Mouse (Mus musculus) limb, embryonic 12.5 days (tissue): ENCODE measurements at regions not wholly inside any gene's neighbourhood (a gene's known extent, or its start where the extent isn't known, plus 50 kb on each side); places are given as distances from the start of the nearest gene placed in this dataset.
A peak's percentile ranks its signal among the peaks of the same experiment; 100 is the strongest.

Experiments
- ATAC-seq: fragments of 200-750 bp; cut with Nextera tagmentation; 2 replicates; pipeline ENCODE4 v1.8.0; 2017; ENCODE audit warnings: low read depth, moderate TSS enrichment; ENCODE audit not compliant: insufficient number of reproducible peaks, insufficient read depth, low FRiP score, low TSS enrichment
- H3K27ac ChIP-seq: fragments of 300-500 bp; sonication (generic); 2 replicates; pipeline ENCODE4 v1.5.1; 2016; ENCODE audit warnings: mild to moderate bottlenecking, moderate library complexity
- H3K27me3 ChIP-seq: fragments of 300-500 bp; sonication (generic); 2 replicates; pipeline ENCODE4 v1.6.1; 2016; ENCODE audit warnings: mild to moderate bottlenecking, moderate library complexity
- H3K36me3 ChIP-seq: fragments of 300-500 bp; sonication (generic); 2 replicates; pipeline ENCODE4 v1.6.1; 2016; ENCODE audit warnings: mild to moderate bottlenecking, moderate library complexity
- H3K4me1 ChIP-seq: fragments of 300-500 bp; sonication (generic); replicated peaks from 2 replicates; pipeline ENCODE4 v1.6.1; 2016
- H3K4me2 ChIP-seq: fragments of 300-500 bp; sonication (generic); 2 replicates; pipeline ENCODE4 v1.6.1; 2016; ENCODE audit warnings: mild to moderate bottlenecking, moderate library complexity
- H3K4me3 ChIP-seq: fragments of 300-500 bp; sonication (generic); replicated peaks from 2 replicates; pipeline ENCODE4 v1.5.1; 2016; ENCODE audit warnings: mild to moderate bottlenecking
- H3K9ac ChIP-seq: fragments of 300-500 bp; sonication (generic); replicated peaks from 2 replicates; pipeline ENCODE4 v1.6.1; 2016; ENCODE audit warnings: mild to moderate bottlenecking, moderate library complexity
- H3K9me3 ChIP-seq: fragments of 300-500 bp; sonication (generic); 2 replicates; pipeline ENCODE4 v1.6.1; 2016; ENCODE audit warnings: mild to moderate bottlenecking, moderate library complexity
- WGBS: fragments of 180-500 bp; shearing (Covaris S2); methylation state at CpG from one replicate; pipeline ENCODE4 v1.1.7; 2016; 5-methylcytosine and 5-hydroxymethylcytosine counted together

GRCm38 (mm10) chr12:36748345-36748744 is 360.0 kb upstream of the Meox2 start:
- no peaks in the 10 kb centered on the region for H3K36me3 ChIP-seq
- H3K27ac ChIP-seq, result no peak overlapping the region
- no peak overlapping the region for H3K4me2 ChIP-seq
- WGBS, result 80% methylated on average over 1 of the region's 1 CpGs
- no peaks in the 10 kb centered on the region for H3K9me3 ChIP-seq
- H3K27me3 ChIP-seq, result no peaks in the 10 kb centered on the region
- no peak for ATAC-seq
- no peak overlapping the region for H3K9ac ChIP-seq
- H3K4me1 ChIP-seq, result no peaks in the 10 kb centered on the region
- H3K4me3 ChIP-seq, result no peak overlapping the region

DNA sequence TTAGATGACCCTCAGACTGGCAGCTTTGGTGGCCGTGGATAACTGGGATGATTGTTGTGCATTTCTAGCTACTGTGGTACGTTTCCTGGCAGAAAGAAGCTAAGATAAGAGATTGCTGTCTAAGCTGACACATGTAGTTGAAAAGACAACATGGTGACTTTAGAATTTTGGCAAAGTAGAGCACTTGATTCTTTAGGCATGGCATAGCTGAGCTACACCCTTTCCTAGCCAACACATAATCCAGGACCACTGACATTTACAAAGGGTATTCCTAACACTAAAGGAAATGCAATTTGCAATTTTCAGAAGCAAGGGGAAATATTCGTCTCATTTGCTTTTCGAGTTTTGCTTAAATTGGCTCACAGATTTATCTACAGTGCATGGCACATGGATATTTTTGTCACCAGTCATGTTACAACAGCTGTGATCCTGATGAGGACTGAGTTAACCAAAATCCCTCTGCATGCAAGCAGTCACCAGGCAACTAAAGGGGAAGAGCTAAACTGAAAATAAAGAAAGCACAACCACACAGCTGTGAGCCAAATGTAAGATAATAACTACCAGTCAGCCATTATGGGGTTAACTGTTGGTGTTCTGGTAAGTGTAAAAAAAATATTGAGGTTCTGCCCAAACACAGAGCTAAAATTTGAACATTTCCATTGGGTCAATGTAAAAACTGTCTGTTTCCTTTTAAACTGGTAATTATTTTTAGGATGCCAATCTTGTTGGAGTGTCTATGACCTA is 342.9 kb upstream of the Meox2 start:
- no peak overlapping the region for H3K27ac ChIP-seq
- no peak for ATAC-seq
- no peaks in the 10 kb centered on the region for H3K9me3 ChIP-seq
- no peak overlapping the region for H3K4me2 ChIP-seq
- no peak overlapping the region for H3K9ac ChIP-seq
- 79% methylated on average over 4 of the region's 4 CpGs for WGBS
- H3K36me3 ChIP-seq, result no peaks in the 10 kb centered on the region
- H3K27me3 ChIP-seq, result no peaks in the 10 kb centered on the region
- no peaks in the 10 kb centered on the region for H3K4me1 ChIP-seq
- no peak overlapping the region for H3K4me3 ChIP-seq

- no peak overlapping the region for H3K27ac ChIP-seq
- H3K27me3 ChIP-seq, result no peaks in the 10 kb centered on the region
- H3K4me3 ChIP-seq, result no peak overlapping the region
- ATAC-seq, result no peak
- 55% methylated on average over 1 of the region's 1 CpGs for WGBS
- no peaks in the 10 kb centered on the region for H3K9me3 ChIP-seq
- H3K9ac ChIP-seq, result no peak overlapping the region
- no peaks in the 10 kb centered on the region for H3K36me3 ChIP-seq
- no peak overlapping the region for H3K4me2 ChIP-seq
- H3K4me1 ChIP-seq, result no peaks in the 10 kb centered on the region
These were observed 342.2 kb upstream of the Meox2 start for GRCm38 (mm10) chr12:36766167-36766566.

- no peaks in the 10 kb centered on the region for H3K27me3 ChIP-seq
- no peak overlapping the region for H3K9ac ChIP-seq
- no peaks in the 10 kb centered on the region for H3K9me3 ChIP-seq
- no peak overlapping the region for H3K27ac ChIP-seq
- H3K4me3 ChIP-seq, result no peak overlapping the region
- no peak for ATAC-seq
- H3K4me2 ChIP-seq, result no peak overlapping the region
- no peaks in the 10 kb centered on the region for H3K36me3 ChIP-seq
- 0 out of 2 replicates have a peak, but pooled peaks cover 6% of the 10 kb centered on the region for H3K4me1 ChIP-seq
- whole genome bisulfite sequencing, result 89% methylated on average over 7 of the region's 7 CpGs
These were observed 327.6 kb upstream of the Meox2 start for GRCm38 (mm10) chr12:36780761-36781160.

GRCm38 (mm10) chr12:36790866-36791265 is 317.5 kb upstream of the Meox2 start:
- ATAC-seq, result 0 out of 2 replicates have a peak, but pooled peaks have one; percentile 7
- Histone ChIP-seq H3K36me3 (no peaks in the 10 kb centered on the region), H3K4me2 (no peak overlapping the region), H3K9me3 (no peaks in the 10 kb centered on the region), H3K27ac (no peak overlapping the region), H3K4me3 (no peak overlapping the region), H3K9ac (no peak overlapping the region), H3K4me1 (peaks cover 32% of the 10 kb centered on the region), H3K27me3 (peaks cover 4% of the 10 kb centered on the region; the same call in 1 of the 2 replicates)
- 25% methylated on average over 2 of the region's 2 CpGs for WGBS

GRCm38 (mm10) chr12:36791430-36791829 is 316.9 kb upstream of the Meox2 start:
- 21% methylated on average over 3 of the region's 3 CpGs for WGBS
- Histone ChIP-seq H3K4me1 (peaks cover 32% of the 10 kb centered on the region), H3K27me3 (peaks cover 4% of the 10 kb centered on the region; the same call in 1 of the 2 replicates), H3K4me2 (no peak overlapping the region), H3K9me3 (no peaks in the 10 kb centered on the region), H3K9ac (no peak overlapping the region), H3K4me3 (no peak overlapping the region), H3K27ac (no peak overlapping the region), H3K36me3 (no peaks in the 10 kb centered on the region)
- peak; percentile 67 for ATAC-seq

DNA sequence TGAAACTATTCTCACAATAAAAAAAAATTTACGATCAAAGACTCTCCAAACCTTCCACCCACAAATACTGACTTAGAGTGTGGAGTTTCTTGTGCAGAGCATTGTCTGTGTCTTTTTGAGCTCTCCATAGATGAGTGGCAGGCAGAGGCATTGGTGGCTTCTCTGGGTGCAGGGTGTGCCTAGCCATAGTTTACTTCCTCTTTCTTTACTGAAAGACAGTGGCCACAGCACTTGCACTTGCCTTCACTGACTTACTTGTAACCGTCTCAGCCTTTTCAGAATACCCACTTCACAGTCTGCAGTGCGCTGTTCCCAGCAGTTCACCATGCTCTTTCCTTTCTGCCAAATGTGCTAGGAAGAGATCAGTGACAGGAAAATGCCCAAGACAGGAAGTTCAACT is 316.1 kb upstream of the Meox2 start:
- H3K4me1 ChIP-seq, result peaks cover 32% of the 10 kb centered on the region
- no peaks in the 10 kb centered on the region for H3K36me3 ChIP-seq
- no peak overlapping the region for H3K4me3 ChIP-seq
- no peak overlapping the region for H3K9ac ChIP-seq
- peaks cover 4% of the 10 kb centered on the region; the same call in 1 of the 2 replicates for H3K27me3 ChIP-seq
- peak overlapping the region; percentile 60; the same call in 1 of the 2 replicates for H3K27ac ChIP-seq
- 39% methylated on average over 3 of the region's 3 CpGs for WGBS
- no peak overlapping the region for H3K4me2 ChIP-seq
- no peak for ATAC-seq
- no peaks in the 10 kb centered on the region for H3K9me3 ChIP-seq

GRCm38 (mm10) chr12:36793799-36794198 is 314.5 kb upstream of the Meox2 start:
- Histone ChIP-seq H3K27ac (peak overlapping the region; percentile 73), H3K9me3 (no peaks in the 10 kb centered on the region), H3K36me3 (no peaks in the 10 kb centered on the region), H3K4me1 (peaks cover 32% of the 10 kb centered on the region), H3K9ac (no peak overlapping the region), H3K27me3 (peaks cover 4% of the 10 kb centered on the region; the same call in 1 of the 2 replicates), H3K4me2 (peak overlapping the region; percentile 3; the same call in 1 of the 2 replicates), H3K4me3 (no peak overlapping the region)
- peak; percentile 94 for ATAC-seq
- 11% methylated on average over 2 of the region's 2 CpGs for WGBS

- H3K4me1 ChIP-seq, result peaks cover 25% of the 10 kb centered on the region
- no peak overlapping the region for H3K9ac ChIP-seq
- no peak overlapping the region for H3K4me3 ChIP-seq
- no peak overlapping the region for H3K27ac ChIP-seq
- 34% methylated on average over 4 of the region's 4 CpGs for WGBS
- peaks cover 4% of the 10 kb centered on the region; the same call in 1 of the 2 replicates for H3K27me3 ChIP-seq
- no peak overlapping the region for H3K4me2 ChIP-seq
- H3K36me3 ChIP-seq, result no peaks in the 10 kb centered on the region
- H3K9me3 ChIP-seq, result no peaks in the 10 kb centered on the region
- ATAC-seq, result no peak
These were observed 312.1 kb upstream of the Meox2 start for GRCm38 (mm10) chr12:36796201-36796600.

DNA sequence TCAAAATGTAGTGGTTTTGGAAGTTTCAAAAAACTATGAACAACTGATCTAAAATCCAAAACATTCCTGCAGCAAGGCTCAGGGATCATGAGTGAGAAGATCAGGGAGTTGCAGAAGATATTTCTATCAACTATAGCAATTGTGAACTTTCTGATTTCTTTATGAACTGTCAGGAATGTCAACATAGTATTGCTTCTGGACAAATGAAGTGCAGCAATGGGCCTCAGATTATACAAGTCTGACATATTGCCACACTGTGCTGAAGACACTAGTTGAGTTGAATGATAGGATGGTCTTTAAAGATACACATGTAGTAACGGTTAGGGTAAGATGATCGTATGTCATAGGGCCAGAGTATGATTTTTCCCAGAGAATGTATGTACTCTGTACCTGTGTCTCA is 290.4 kb upstream of the Meox2 start:
- Histone ChIP-seq H3K9ac (no peak overlapping the region), H3K4me3 (no peak overlapping the region), H3K9me3 (no peaks in the 10 kb centered on the region), H3K4me2 (no peak overlapping the region), H3K36me3 (no peaks in the 10 kb centered on the region), H3K27me3 (no peaks in the 10 kb centered on the region), H3K4me1 (no peaks in the 10 kb centered on the region), H3K27ac (no peak overlapping the region)
- WGBS, result 93% methylated on average over 2 of the region's 2 CpGs
- no peak for ATAC-seq

- no peak overlapping the region for H3K27ac ChIP-seq
- H3K9me3 ChIP-seq, result no peaks in the 10 kb centered on the region
- H3K9ac ChIP-seq, result no peak overlapping the region
- no peak overlapping the region for H3K4me2 ChIP-seq
- H3K27me3 ChIP-seq, result no peaks in the 10 kb centered on the region
- H3K4me1 ChIP-seq, result no peaks in the 10 kb centered on the region
- H3K36me3 ChIP-seq, result no peaks in the 10 kb centered on the region
- WGBS, result 84% methylated on average over 3 of the region's 3 CpGs
- no peak overlapping the region for H3K4me3 ChIP-seq
- ATAC-seq, result no peak
These were observed 289.5 kb upstream of the Meox2 start for GRCm38 (mm10) chr12:36818852-36819251.

- Histone ChIP-seq H3K9ac (no peak overlapping the region), H3K36me3 (no peaks in the 10 kb centered on the region), H3K4me2 (no peak overlapping the region), H3K27ac (peak overlapping the region; percentile 24; the same call in 1 of the 2 replicates), H3K4me1 (peaks cover 7% of the 10 kb centered on the region; the same call in 1 of the 2 replicates), H3K27me3 (no peaks in the 10 kb centered on the region), H3K9me3 (no peaks in the 10 kb centered on the region), H3K4me3 (no peak overlapping the region)
- no peak for ATAC-seq
- 49% methylated on average over 6 of the region's 6 CpGs for WGBS
These were observed 281.6 kb upstream of the Meox2 start for GRCm38 (mm10) chr12:36826766-36827165.
